Mouse (Mus musculus) hindbrain, embryonic 10.5 days (tissue): ENCODE results near the gene Tm4sf1. TPM values are rescaled to one million over a fixed set of nuclear protein-coding genes. Genes with fewer than 3 reads are reported as not detected.

Experiments used
- DNase-seq: peaks from one replicate; pipeline ENCODE4 v3.0.0-alpha.2; 2017; ENCODE audit warnings: low spot score
- H3K27ac ChIP-seq: fragments of 300-500 bp; sonication (generic); 2 replicates; pipeline ENCODE4 v1.5.1; 2016; ENCODE audit warnings: mild to moderate bottlenecking, moderate library complexity
- H3K27me3 ChIP-seq: fragments of 300-500 bp; sonication (generic); 2 replicates; pipeline ENCODE4 v1.6.1; 2016; ENCODE audit warnings: mild to moderate bottlenecking; ENCODE audit not compliant: poor library complexity, insufficient read depth, severe bottlenecking
- H3K36me3 ChIP-seq: fragments of 300-500 bp; sonication (generic); 2 replicates; pipeline ENCODE4 v1.6.1; 2016; ENCODE audit warnings: mild to moderate bottlenecking, moderate library complexity
- H3K4me1 ChIP-seq: fragments of 300-500 bp; sonication (generic); replicated peaks from 2 replicates; pipeline ENCODE4 v1.6.1; 2016; ENCODE audit warnings: mild to moderate bottlenecking
- H3K4me3 ChIP-seq: fragments of 300-500 bp; sonication (generic); 2 replicates; pipeline ENCODE4 v1.5.1; 2016; ENCODE audit warnings: mild to moderate bottlenecking, moderate library complexity
- H3K9me3 ChIP-seq: fragments of 300-500 bp; sonication (generic); 2 replicates; pipeline ENCODE4 v1.6.1; 2016; ENCODE audit warnings: mild to moderate bottlenecking, moderate library complexity
- WGBS: fragments of 180-500 bp; shearing (Covaris S2); methylation state at CpG from one replicate; pipeline ENCODE4 v1.1.7; 2016; 5-methylcytosine and 5-hydroxymethylcytosine counted together
- polyA plus RNA-seq: library from polyadenylated mRNA; unstranded; fragments of >200 nt; fragmentation: Nextera tagmentation; extraction: Ambion mirVana; gene quantifications from 2 replicates; pipeline ENCODE4 v1.2.1, GENCODE M21; 2016

Tm4sf1 gene
- polyA plus RNA-seq, result 12.6 and 16.3 TPM in 2 replicates

- 0 out of 2 replicates have a peak, but pooled peaks cover 2% of the 10 kb centered on the region for H3K4me1 ChIP-seq
- WGBS, result 68% methylated on average over 2 of the region's 2 CpGs
- H3K27ac ChIP-seq, result no peak within 1 kb of the TSS
- no peaks in the 10 kb centered on the region for H3K9me3 ChIP-seq
- no peaks in the 10 kb centered on the region for H3K27me3 ChIP-seq
- no peak for DNase-seq
- no peak within 1 kb of the TSS for H3K4me3 ChIP-seq
- H3K36me3 ChIP-seq, result no peaks in the 10 kb centered on the region
These were observed at the start of gene Tm4sf1 for GRCm38 (mm10) chr3:57301921-57302539. TSS of gene Tm4sf1 (minus strand) at chr3:57301988.

DNA sequence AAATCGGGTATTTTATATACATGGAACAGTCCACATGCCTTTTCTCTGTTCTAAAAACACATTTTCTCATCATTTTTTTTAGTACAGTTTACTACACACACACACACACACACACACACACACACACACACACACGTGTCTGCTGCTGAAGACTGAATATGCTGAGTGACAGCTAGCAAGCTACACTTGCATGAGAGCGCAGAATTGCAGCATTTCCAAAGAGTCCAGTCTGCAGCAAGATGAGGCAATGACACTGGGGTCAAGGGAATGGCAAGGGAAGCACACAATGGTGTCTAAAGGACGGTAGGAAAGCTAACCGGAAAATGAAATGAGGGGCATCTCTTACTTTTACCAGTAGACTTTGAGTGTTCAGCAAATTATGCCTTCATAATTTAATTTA is 43.0 kb upstream of the Tm4sf1 start:
- DNase-seq, result no peak
- whole genome bisulfite sequencing, result 75% methylated on average over 5 of the region's 5 CpGs

DNA sequence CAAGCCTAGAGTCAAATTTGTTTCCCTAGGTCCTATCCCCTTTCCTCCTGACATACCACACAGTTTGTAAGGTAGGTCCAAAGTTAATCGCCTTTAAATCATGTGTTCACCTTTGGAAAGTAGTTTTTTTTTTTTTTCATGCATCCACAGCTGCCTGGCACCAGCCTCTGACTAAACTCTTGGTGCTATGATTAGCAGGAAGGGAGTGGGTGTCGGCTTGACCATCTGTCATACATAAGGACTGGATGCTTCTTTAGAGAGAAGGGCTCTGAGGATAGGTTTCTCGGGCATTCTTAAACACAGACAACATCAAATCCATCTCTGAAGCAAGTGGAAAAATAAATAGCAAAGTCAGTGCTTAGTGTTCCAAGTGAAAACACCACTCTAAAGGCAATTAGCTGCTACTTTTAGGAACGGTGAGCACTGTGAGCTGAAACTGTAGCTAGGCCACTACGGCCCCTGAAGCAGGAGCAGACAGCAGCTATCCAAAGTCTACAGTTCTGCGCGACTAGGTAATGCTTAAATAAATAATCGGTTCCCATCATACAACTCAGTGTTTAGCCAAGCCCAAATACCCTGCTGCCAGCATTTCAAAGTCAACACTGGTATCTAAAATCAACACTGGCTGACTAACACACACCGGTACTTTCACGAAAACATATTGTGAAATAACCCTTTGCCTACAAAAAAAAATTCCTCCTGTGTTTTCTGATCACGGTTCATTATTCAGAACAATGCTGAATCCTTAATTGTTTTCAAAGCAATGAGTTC is 42.2 kb upstream of the Tm4sf1 start:
- no peaks in the 10 kb centered on the region for H3K9me3 ChIP-seq
- H3K4me1 ChIP-seq, result 0 out of 2 replicates have a peak, but pooled peaks cover 6% of the 10 kb centered on the region
- no peak overlapping the region for H3K27ac ChIP-seq
- no peaks in the 10 kb centered on the region for H3K36me3 ChIP-seq
- DNase-seq, result no peak
- WGBS, result 75% methylated on average over 11 of the region's 11 CpGs
- H3K4me3 ChIP-seq, result no peak overlapping the region
- H3K27me3 ChIP-seq, result no peaks in the 10 kb centered on the region

More for the DNA sequence above, 43.0 kb upstream of the Tm4sf1 start:
- Histone ChIP-seq H3K9me3 (no peaks in the 10 kb centered on the region), H3K4me1 (0 out of 2 replicates have a peak, but pooled peaks cover 6% of the 10 kb centered on the region), H3K27me3 (no peaks in the 10 kb centered on the region), H3K36me3 (no peaks in the 10 kb centered on the region), H3K4me3 (no peak overlapping the region), H3K27ac (no peak overlapping the region)

GRCm38 (mm10) chr3:57342976-57343375 is 41.2 kb upstream of the Tm4sf1 start:
- H3K36me3 ChIP-seq, result no peaks in the 10 kb centered on the region
- 88% methylated on average over 4 of the region's 4 CpGs for WGBS
- no peak for DNase-seq
- H3K27ac ChIP-seq, result no peak overlapping the region
- H3K9me3 ChIP-seq, result no peaks in the 10 kb centered on the region
- H3K4me3 ChIP-seq, result no peak overlapping the region
- no peaks in the 10 kb centered on the region for H3K27me3 ChIP-seq
- H3K4me1 ChIP-seq, result 0 out of 2 replicates have a peak, but pooled peaks cover 6% of the 10 kb centered on the region

- 85% methylated on average over 3 of the region's 3 CpGs for WGBS
- Histone ChIP-seq H3K27ac (no peak overlapping the region), H3K36me3 (no peaks in the 10 kb centered on the region), H3K4me1 (0 out of 2 replicates have a peak, but pooled peaks cover 6% of the 10 kb centered on the region), H3K9me3 (no peaks in the 10 kb centered on the region), H3K4me3 (no peak overlapping the region), H3K27me3 (no peaks in the 10 kb centered on the region)
- no peak for DNase-seq
These were observed 39.5 kb upstream of the Tm4sf1 start for GRCm38 (mm10) chr3:57341321-57341720.

DNA sequence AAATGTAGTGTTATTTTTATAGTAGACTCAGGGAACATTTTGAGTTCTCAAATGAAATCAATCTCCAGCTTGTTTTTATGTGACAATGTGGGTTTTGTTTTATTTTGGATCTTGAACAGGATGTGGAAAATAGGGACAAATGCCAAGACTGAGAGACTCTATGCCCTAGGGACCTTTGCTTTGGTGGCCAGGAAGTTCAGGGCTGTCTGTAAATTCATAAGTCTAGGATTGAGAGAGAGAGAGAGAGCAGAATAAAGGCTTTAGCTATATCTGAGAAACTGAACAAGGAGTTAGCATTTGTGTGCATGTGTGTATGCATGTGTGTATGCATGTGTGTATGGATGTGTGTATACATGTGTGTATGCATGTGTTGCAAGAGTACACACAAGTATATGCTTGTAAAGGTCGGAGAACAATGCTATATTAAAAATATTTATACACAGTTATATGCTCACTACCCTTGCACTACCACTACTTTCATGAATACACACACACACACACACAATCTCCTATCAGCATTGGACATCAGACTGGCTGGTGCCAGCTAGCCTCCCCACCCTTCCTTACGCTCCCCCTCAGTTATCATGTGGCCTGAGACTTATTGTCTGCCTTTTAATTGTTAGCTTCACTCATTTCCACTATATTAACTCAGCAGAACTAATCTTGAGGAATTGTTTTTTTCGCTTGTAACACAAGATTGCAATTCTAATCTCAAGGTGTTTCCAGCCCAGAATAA is 33.5 kb upstream of the Tm4sf1 start:
- DNase-seq, result no peak
- H3K4me3 ChIP-seq, result no peak overlapping the region
- no peaks in the 10 kb centered on the region for H3K9me3 ChIP-seq
- no peak overlapping the region for H3K27ac ChIP-seq
- H3K4me1 ChIP-seq, result no peaks in the 10 kb centered on the region
- no peaks in the 10 kb centered on the region for H3K27me3 ChIP-seq
- H3K36me3 ChIP-seq, result no peaks in the 10 kb centered on the region
- WGBS, result 94% methylated on average over 3 of the region's 3 CpGs

DNA sequence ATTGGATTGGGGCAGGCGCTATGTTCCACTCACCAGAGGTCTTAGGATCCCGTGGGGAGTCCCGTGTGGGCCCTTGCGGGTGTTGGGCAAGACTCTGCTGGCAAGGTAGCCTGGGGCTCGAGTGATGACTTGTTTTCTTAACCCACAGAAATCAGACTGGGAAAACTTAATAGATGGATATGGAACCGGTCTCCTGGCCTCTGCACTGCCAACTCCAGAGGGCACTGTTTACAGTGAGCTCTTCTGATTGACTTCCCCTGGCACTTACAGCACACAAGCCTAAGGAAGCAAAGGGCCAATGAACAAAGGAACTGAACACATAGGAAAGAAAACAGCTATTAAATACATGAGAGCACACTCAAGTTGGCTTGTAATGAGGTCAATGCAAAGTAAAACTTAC is 26.2 kb upstream of the Tm4sf1 start:
- no peaks in the 10 kb centered on the region for H3K27me3 ChIP-seq
- H3K27ac ChIP-seq, result no peak overlapping the region
- H3K4me3 ChIP-seq, result no peak overlapping the region
- H3K36me3 ChIP-seq, result no peaks in the 10 kb centered on the region
- H3K4me1 ChIP-seq, result no peaks in the 10 kb centered on the region
- WGBS, result 84% methylated on average over 6 of the region's 6 CpGs
- DNase-seq, result no peak
- H3K9me3 ChIP-seq, result peaks cover 8% of the 10 kb centered on the region; the same call in 1 of the 2 replicates

DNA sequence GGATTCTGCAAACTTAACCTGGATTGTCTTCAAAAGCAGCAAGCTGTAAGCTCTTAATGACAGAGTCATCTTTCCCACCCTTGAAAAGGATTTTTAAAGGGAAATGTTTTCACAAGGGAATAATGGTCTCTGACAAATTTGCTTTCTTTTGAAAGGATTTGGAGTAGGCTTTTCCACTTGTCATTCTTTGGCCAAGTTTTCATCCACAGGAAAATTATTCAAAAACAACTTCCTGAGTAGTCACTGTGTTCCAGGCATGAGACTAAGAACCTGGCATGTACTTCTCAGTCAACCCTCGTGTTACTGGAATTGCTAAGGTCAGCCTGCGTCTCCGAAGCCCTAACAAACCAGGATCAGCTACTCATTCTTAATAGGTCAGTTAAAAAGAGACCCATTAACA is 5.3 kb upstream of the Tm4sf1 start:
- Histone ChIP-seq H3K27ac (no peak overlapping the region), H3K4me1 (0 out of 2 replicates have a peak, but pooled peaks cover 2% of the 10 kb centered on the region), H3K9me3 (no peaks in the 10 kb centered on the region), H3K36me3 (no peaks in the 10 kb centered on the region), H3K4me3 (no peak overlapping the region), H3K27me3 (no peaks in the 10 kb centered on the region)
- no peak for DNase-seq
- 93% methylated on average over 3 of the region's 3 CpGs for WGBS

GRCm38 (mm10) chr3:57305564-57305963 is 3.8 kb upstream of the Tm4sf1 start:
- Histone ChIP-seq H3K4me3 (no peak overlapping the region), H3K4me1 (0 out of 2 replicates have a peak, but pooled peaks cover 2% of the 10 kb centered on the region), H3K9me3 (no peaks in the 10 kb centered on the region), H3K27me3 (no peaks in the 10 kb centered on the region), H3K27ac (no peak overlapping the region), H3K36me3 (no peaks in the 10 kb centered on the region)
- 93% methylated on average over 4 of the region's 4 CpGs for WGBS
- no peak for DNase-seq

GRCm38 (mm10) chr3:57304484-57304883 is 2.7 kb upstream of the Tm4sf1 start:
- H3K36me3 ChIP-seq, result no peaks in the 10 kb centered on the region
- no peak overlapping the region for H3K27ac ChIP-seq
- no peaks in the 10 kb centered on the region for H3K9me3 ChIP-seq
- no peak overlapping the region for H3K4me3 ChIP-seq
- no peak for DNase-seq
- H3K4me1 ChIP-seq, result 0 out of 2 replicates have a peak, but pooled peaks cover 2% of the 10 kb centered on the region
- WGBS, result 78% methylated on average over 5 of the region's 5 CpGs
- no peaks in the 10 kb centered on the region for H3K27me3 ChIP-seq

DNA sequence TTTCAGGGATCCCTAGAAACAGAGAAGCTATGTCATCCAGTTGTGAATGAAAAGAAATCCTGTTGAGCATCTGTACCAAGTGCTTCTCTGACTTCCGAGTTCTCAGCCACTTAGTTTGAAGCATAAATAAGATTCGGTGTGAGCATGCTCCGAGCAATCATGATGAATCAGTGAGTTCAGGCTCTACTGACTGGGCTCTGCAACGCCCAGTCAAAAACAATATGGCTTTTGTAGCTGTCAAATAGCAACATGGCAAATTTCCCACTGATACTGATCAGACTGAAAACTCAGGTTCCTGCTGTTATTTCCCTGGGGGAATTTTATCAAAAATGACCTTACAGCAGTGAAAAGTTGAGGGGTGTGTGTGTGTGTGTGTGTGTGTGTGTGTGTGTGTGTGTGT is 2.3 kb upstream of the Tm4sf1 start:
- H3K4me3 ChIP-seq, result no peak overlapping the region
- H3K9me3 ChIP-seq, result no peaks in the 10 kb centered on the region
- WGBS, result 80% methylated on average over 4 of the region's 4 CpGs
- no peaks in the 10 kb centered on the region for H3K36me3 ChIP-seq
- H3K27ac ChIP-seq, result no peak overlapping the region
- DNase-seq, result no peak
- H3K4me1 ChIP-seq, result 0 out of 2 replicates have a peak, but pooled peaks cover 2% of the 10 kb centered on the region
- H3K27me3 ChIP-seq, result no peaks in the 10 kb centered on the region

DNA sequence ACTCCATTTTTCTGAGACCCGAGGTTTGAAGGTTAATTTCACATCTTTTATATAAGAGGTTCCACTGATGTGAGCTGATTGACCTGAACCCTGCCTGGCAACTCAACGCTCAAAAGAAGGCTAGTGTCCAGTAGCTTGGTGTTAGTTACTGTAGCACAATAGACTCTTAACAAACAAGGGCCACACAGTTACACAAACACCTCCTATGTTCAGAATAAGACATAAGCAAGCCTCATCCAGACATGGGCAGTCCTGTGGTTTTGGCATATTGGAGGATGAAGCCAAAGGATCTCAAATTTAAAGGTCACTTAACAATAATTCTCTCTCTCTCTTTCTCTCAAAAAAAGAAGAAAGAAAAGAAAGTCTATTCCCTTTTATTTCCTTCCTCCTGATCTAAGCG is 1.7 kb upstream of the Tm4sf1 start:
- no peak overlapping the region for H3K4me3 ChIP-seq
- no peak overlapping the region for H3K27ac ChIP-seq
- 0 out of 2 replicates have a peak, but pooled peaks cover 2% of the 10 kb centered on the region for H3K4me1 ChIP-seq
- H3K27me3 ChIP-seq, result no peaks in the 10 kb centered on the region
- no peaks in the 10 kb centered on the region for H3K9me3 ChIP-seq
- H3K36me3 ChIP-seq, result no peaks in the 10 kb centered on the region
- no peak for DNase-seq
- 72% methylated on average over 3 of the region's 3 CpGs for WGBS
